Mouse (Mus musculus) ovary, postnatal 10 days (tissue): Measurements from ENCODE around the gene Fam163a.

Experiments
- DNase-seq: peaks from one replicate; pipeline ENCODE4 v3.0.0; 2022; ENCODE audit warnings: low spot score

Gene Fam163a

GRCm38 (mm10) chr1:156201069-156201468 is 3.8 kb downstream of the Fam163a start:
- no peak for DNase-seq

DNA sequence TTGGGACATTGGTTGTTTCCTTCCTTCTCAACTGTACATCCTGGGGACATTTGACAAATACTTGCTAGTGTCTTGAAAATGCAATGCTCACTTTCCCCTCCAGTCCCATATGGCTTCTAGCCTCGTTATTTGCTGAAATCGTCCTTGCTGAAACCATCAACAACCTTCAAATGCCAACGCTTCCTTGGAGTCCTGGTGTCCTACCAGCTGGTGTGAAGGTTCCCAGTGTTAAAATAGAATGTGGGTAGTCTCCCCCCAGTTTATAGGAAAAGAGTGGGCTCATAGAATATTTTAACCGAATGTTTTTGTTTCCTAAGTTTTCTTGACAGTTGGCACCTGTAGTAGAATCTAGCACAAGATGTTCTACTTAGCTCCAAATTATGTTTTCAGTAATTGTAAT is 7.2 kb downstream of the Fam163a start:
- DNase-seq: no peak

DNA sequence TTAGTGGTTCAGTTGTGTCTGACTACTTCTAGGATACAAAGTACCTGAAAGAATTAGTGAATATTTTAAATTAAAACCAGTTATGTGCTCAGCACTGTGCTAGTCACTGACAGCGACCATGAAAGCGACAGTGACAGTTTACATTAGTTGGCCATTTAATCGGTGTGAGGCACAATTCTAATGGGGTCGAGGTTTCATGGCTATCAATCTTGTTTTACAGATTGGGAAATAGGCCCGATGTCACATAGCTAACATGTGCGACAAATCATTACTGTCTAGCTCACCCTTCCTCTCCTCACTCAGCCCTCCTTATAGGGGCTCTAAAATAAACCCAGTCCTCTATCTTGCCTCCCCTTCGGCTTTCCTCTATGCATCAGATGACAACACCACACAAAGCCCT is 11.5 kb downstream of the Fam163a start:
- no peak for DNase-seq

DNA sequence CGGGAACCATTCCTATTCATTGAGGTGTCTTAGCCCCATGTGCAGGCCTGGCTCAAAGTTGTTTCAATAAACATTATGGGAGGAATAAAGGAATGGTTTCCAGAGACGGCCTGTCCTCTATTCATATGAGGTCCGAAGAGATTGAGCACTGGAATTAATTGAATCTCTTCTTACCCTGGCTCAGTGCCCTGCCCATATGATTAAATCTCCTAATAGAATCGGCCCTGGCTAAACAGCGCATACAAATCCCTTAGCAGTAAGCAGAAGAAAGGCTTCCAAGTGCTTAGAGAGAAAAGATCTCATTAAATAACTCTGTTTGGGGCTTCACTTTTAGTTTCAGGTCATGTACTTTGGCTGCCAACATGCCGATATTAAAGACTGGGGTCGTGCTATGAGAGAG is 12.0 kb downstream of the Fam163a start:
- no peak for DNase-seq

GRCm38 (mm10) chr1:156186646-156187045 is 18.2 kb downstream of the Fam163a start:
- no peak for DNase-seq

- DNase-seq: no peak
Observed at GRCm38 (mm10) chr1:156184158-156184571, 20.7 kb downstream of the Fam163a start.

GRCm38 (mm10) chr1:156183176-156183958 is 21.5 kb downstream of the Fam163a start:
- no peak for DNase-seq

DNA sequence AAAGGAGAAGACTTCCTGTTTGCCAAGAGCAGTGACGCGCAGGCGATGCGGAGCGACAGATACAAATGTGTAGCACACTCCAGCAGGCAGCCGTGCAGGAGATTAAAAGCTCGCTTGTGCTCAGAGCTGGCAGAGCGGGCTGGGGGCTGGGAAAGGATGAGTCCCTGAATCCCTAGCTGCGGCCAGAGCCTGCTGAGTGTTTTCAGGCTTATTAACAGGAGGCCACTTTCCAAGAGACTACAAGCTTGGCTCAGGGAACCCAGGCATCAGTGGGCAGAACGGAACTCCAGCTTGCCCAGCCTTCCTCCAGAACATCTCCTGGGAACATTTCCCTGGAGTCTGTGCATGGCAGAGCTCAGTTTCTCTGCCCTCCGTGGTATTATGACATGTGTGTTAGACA is 25.0 kb downstream of the Fam163a start:
- no peak for DNase-seq

DNA sequence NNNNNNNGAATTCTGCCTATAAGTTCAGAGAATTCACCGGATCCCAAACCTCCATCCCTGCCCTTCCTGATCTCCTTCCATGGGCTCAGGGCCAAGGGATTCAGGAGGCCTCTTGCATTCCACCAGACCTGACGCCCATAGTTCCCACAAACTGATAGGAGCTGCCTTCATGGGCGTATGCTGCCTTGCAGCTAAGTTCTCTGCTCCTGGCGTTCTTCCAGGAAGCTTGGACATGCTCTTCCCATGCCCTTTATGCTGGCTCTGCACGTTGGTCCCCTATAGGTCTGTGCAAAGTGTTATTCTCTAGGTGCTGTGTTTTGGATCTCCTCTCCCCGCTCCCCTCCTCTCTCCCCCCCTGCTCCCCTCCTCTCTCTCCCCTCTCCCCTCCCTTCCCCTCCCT is 36.1 kb downstream of the Fam163a start:
- no peak for DNase-seq

GRCm38 (mm10) chr1:156116770-156117169 is 88.1 kb downstream of the Fam163a start:
- DNase-seq: no peak

GRCm38 (mm10) chr1:156113884-156114499 is 90.8 kb downstream of the Fam163a start:
- DNase-seq: no peak

GRCm38 (mm10) chr1:156112142-156112541 is 92.7 kb downstream of the Fam163a start:
- no peak for DNase-seq

- DNase-seq: no peak
Observed at GRCm38 (mm10) chr1:156111728-156112127, 93.1 kb downstream of the Fam163a start.

DNA sequence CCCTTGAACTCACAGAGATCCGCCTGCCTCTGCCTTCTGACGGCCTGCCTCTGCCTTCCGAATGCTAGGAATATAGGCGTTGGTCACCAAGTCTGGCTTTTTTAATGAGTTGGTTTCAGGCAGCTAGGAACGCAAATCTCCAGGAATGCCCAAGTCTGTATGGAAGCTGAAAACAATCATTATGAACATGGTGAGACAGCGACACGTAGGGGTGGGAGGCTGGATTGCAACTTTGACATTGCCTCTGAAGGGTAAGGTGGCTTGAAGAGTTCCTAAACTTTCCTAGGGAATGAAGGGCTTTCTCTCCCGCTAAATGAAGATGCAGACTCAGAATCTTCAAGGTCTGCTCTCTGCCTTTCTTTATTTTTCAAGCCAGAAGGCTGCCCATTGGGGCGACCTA is 93.7 kb downstream of the Fam163a start:
- no peak for DNase-seq

GRCm38 (mm10) chr1:156108400-156108799 is 96.4 kb downstream of the Fam163a start:
- no peak for DNase-seq

- DNase-seq: no peak
Observed at GRCm38 (mm10) chr1:156107424-156107823, 97.4 kb downstream of the Fam163a start.

DNA sequence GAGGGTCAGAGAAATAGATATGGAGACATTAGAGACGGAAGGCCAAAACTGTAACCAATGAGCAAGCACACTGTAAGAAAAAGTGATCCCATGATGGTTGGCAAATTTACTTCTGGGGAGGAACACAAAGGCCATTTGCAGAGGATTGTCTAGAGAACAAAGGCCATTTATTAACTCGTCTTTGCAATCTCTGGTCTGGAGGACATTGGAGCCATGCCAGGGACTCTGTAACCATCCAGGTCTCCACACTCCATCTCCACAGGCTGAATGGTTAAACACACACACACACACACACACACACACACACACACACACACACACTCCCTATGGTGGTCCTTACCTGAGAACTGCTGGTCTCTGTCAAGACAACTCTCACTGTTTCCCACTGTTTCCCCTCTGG is 99.4 kb downstream of the Fam163a start:
- DNase-seq: no peak

- no peak for DNase-seq
Observed at GRCm38 (mm10) chr1:156103763-156104162, 101.1 kb downstream of the Fam163a start.

DNA sequence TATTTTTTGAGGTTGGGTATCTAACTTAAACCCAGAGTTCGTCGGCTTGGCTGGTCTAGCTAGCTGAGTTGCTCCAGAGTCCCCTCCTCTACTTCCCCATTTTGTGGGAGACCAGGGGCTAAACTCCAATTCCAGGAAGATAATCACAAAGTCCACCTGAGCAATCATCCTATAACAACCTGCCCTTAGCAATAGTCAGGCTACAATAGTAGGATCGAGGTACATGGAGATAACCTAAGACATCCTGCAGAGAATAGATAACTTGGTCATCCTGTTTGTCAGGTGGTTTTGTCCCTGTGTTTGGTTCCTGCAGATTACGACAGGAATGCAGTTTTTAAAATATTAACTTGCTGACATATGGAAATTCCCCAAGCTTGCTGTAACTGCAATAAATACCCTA is 113.0 kb downstream of the Fam163a start:
- no peak for DNase-seq

DNA sequence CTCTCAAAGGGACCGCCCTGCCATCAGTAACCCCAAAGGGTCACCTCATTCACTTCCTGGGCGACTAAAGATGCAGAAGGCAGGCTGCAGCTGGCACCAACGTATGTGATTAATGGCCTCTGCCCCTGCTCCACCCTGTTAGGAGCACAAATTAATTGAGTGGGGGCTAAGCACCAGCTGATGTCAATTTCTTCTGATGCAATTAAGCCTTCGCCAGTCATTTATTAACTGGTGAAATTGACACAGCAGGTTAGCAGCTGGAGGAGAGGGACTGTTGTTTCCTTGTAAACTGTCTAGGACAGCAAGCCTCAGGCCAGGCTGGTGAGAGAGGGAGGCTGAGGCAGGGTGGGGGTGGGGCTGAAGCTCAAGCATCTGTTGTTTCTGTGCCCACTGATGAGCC is 114.8 kb downstream of the Fam163a start:
- no peak for DNase-seq

DNA sequence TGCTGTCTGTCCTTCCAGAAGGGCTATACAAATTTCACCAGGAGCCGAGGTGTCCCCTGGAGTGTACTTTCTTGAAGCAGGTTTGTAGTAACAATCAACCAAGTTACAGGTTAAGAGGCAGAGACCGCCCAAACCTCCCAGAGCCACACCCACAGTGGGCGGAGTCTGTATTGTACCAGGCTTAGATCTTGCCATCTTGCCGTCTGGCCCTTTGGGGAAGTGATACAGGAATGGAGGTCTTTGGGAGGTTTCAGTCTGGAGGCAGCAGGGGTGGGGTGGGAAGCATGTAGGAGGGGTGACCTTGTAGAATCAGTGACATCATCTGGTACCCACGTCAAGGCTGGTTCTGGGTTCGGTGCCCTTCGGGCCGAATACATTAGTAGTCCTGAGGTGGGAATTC is 115.3 kb downstream of the Fam163a start:
- DNase-seq: no peak

DNA sequence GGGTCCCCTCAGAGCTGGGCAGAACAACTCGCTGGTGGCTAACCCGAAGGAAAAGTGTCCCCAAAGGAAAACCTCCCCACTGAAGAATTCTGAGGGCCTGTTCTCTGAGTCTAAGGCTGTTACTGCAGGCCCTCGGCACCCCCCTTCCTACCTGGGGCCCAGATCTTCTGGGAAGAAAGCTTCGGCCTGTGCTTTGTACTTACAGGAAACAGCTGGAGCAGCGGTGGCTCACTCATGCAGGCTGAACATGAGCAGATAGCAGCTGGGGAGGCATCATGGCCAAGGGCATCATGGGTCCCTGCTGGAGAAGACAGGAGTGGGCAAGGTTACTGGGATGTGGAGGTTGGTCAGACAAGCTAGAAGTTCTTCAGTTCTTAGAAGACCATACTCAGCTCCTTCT is 117.2 kb downstream of the Fam163a start:
- DNase-seq: no peak

DNA sequence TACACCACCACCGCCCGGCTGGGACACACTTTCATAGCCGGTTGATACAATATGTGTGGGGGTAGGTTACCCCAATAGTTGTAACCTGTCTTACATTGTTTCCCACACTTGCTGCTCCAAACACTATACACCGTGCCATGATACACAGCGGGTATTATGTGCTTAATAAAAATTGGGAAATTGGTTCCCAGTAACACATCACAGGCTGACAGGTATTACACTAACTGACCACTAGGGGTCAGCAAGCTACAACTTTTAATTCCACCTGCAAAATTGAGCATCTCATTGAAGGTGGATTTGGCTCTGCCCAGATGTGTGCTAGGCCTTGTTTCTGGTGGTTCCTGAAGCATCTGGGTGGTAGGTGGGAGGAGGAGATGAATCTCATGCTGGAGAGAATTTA is 119.1 kb downstream of the Fam163a start:
- DNase-seq: no peak

DNA sequence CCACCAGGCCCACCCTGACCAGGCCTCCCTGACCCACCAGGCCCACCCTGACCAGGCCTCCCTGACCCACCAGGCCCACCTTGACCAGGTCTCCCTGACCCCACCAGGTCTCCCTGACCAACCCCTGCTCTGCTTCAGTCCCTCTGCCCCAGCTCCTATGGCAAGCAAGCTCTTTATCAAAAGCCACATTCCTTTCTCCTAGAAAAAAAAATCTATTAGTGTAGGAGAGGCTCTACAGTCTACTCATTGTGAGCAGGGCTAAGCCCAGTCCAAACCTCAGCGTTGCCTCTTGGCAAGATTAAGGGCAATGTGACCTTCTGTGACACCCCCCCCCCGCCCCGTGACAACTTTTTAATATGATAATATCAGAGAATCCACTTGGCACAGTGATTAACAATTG is 120.2 kb downstream of the Fam163a start:
- DNase-seq: no peak
